Mouse (Mus musculus) C2C12 (cell line): ENCODE data around the gene Fbxo41. TPM values are rescaled to one million over a fixed set of nuclear protein-coding genes. Genes with fewer than 3 reads are reported as not detected.

Experiments used
- H3K27me3 ChIP-seq: one replicate; pipeline ENCODE4 v1.6.1; 2011; ENCODE audit not compliant: control insufficient read depth, insufficient read depth, insufficient read length
- H3K36me3 ChIP-seq: one replicate; pipeline ENCODE4 v1.6.1; 2011; ENCODE audit not compliant: control insufficient read depth, insufficient read depth
- H3K4me3 ChIP-seq: one replicate; pipeline ENCODE4 v1.5.1; 2011; ENCODE audit warnings: mild to moderate bottlenecking, control low read depth; ENCODE audit not compliant: poor library complexity, insufficient read depth, severe bottlenecking
- H3K79me2 ChIP-seq: one replicate; pipeline ENCODE4 v1.6.1; 2011; ENCODE audit not compliant: control insufficient read depth, insufficient read depth
- H3K79me3 ChIP-seq: one replicate; pipeline ENCODE4 v1.6.1; 2011; ENCODE audit warnings: low read depth, control low read depth
- H3ac ChIP-seq: one replicate; pipeline ENCODE3; 2011; ENCODE audit warnings: low read depth; ENCODE audit not compliant: control insufficient read depth, insufficient read length
- CEBPB ChIP-seq: IDR thresholded peaks from one replicate; pipeline ENCODE4 v1.6.1; 2011; ENCODE audit warnings: low read depth, mild to moderate bottlenecking, control low read depth, moderate library complexity
- CTCF ChIP-seq: IDR thresholded peaks from one replicate; pipeline ENCODE4 v1.5.1; 2011; ENCODE audit not compliant: control insufficient read depth, insufficient read depth, insufficient read length
- FOSL1 ChIP-seq: IDR thresholded peaks from one replicate; pipeline ENCODE4 v1.8.0; 2011; ENCODE audit warnings: mild to moderate bottlenecking, low read length; ENCODE audit not compliant: poor library complexity, insufficient read depth, severe bottlenecking
- MAX ChIP-seq: IDR thresholded peaks from one replicate; pipeline ENCODE4 v1.6.1; 2011; ENCODE audit warnings: mild to moderate bottlenecking, control low read depth
- MYOD1 ChIP-seq: IDR thresholded peaks from one replicate; pipeline ENCODE4 v1.6.1; 2011; ENCODE audit warnings: low read depth; ENCODE audit not compliant: control insufficient read depth, insufficient read length
- MYOG ChIP-seq: IDR thresholded peaks from one replicate; pipeline ENCODE4 v1.6.1; 2011; ENCODE audit not compliant: control insufficient read depth, insufficient read length; ENCODE audit errors: extremely low read depth
- USF1 ChIP-seq: IDR thresholded peaks from one replicate; pipeline ENCODE4 v1.6.1; 2011; ENCODE audit warnings: low read depth, mild to moderate bottlenecking, control low read depth, moderate library complexity
- polyA plus RNA-seq: library from polyadenylated mRNA; unstranded; fragments of >200 nt; fragmentation: generic; extraction: Trizol; gene quantifications from one replicate; pipeline ENCODE4 v1.2.1, GENCODE M21; 2012; ENCODE audit warnings: missing spikeins

Gene Fbxo41
- polyA plus RNA-seq, 1 experiment: 0.02 TPM

DNA sequence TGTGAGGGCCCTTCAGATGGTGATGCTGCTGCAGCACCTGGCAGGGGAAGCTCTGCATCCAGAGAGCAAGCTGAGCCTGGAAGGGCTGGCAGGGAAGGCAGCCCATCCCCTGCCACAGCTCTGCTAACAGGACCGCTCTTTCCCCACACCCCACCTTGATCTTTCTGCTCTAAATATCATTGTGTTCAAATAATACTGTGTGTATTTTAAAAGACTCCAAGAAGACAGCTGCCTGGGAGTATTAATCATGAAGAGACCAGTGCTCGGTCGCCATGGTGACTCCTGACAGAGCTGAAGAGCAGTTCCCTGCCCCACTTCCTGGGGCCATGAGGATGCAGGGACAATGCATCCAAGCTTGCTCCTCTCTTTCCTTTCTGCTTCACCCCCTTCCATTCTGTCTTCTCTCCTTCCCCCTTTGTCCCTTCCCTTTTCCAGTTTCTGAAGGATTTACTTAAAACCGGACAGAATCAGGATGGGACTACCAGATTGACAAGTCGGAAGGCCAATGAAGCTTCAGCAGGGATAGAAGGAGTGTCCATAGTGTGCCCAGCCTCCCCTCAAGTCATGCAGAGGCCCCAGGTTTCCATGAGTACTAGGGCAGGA lies 15.4 kb upstream of the Fbxo41 start:
- TF ChIP-seq FOSL1 (no peak), CEBPB (no peak), CTCF (no peak), MYOG (no peak), USF1 (no peak), MAX (no peak), MYOD1 (no peak)
- H3K27me3 ChIP-seq: peaks cover 28% of the 10 kb centered on the region
- no peak overlapping the region for H3ac ChIP-seq
- H3K79me3 ChIP-seq: no peaks in the 10 kb centered on the region
- H3K79me2 ChIP-seq: no peaks in the 10 kb centered on the region
- H3K36me3 ChIP-seq: no peaks in the 10 kb centered on the region
- no peak overlapping the region for H3K4me3 ChIP-seq

DNA sequence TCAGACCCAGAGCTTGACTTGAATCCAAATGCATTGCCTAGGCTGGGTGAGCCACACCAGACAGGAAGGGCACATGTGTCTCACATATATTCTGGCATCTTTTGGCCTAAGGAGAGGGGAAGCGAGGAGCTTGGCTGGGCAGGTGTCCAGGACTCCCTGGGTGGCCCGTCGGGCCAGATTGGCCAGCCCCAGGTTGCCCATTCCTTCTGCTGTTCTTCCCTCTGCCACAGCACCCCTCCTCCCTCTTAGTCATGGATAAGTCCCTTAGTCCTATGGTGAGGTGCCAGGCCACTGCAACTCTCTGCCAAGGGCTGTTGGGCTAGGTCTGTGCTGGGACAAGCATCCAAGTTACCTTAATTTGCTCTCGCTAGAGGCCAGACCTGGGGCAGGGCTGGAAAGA lies 13.1 kb upstream of the Fbxo41 start:
- Histone ChIP-seq H3K36me3 (no peaks in the 10 kb centered on the region), H3ac (no peak overlapping the region), H3K4me3 (no peak overlapping the region), H3K79me2 (no peaks in the 10 kb centered on the region), H3K79me3 (no peaks in the 10 kb centered on the region), H3K27me3 (peaks cover 48% of the 10 kb centered on the region)
- TF ChIP-seq MYOD1 (no peak), MYOG (no peak), FOSL1 (no peak), MAX (no peak), CTCF (no peak)

DNA sequence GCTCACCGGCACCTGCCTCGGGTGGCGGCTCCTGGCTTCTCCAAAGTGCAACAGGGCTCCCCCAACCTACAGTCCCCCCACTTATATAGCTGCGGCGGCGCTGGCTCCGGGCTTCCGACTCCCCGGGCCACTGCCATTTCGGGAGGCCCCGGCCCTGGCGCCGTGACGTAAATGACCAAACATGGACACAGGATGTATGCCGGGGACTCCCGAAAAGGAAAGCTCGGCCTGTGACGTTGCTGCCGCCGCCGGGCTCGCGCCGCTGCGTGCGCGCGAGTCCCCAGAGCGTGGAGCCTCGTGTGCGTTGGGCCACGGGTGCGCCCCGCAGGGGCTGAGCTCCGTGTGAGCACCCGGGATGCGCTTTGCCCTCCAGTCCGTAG lies 10.7 kb upstream of the Fbxo41 start, which contains the start of gene Egr4:
Egr4 (minus strand) TSS at position 59 of the 380 bp plus-strand sequence.
- no peaks in the 10 kb centered on the region for H3K36me3 ChIP-seq
- peaks cover 52% of the 10 kb centered on the region for H3K27me3 ChIP-seq
- H3K4me3 ChIP-seq: no peak within 1 kb of the TSS
- H3K79me3 ChIP-seq: no peaks in the 10 kb centered on the region
- TF ChIP-seq MYOG (no peak), FOSL1 (no peak), CEBPB (no peak), USF1 (no peak), MYOD1 (no peak), MAX (no peak), CTCF (no peak)
- no peak within 1 kb of the TSS for H3ac ChIP-seq
- H3K79me2 ChIP-seq: no peaks in the 10 kb centered on the region

DNA sequence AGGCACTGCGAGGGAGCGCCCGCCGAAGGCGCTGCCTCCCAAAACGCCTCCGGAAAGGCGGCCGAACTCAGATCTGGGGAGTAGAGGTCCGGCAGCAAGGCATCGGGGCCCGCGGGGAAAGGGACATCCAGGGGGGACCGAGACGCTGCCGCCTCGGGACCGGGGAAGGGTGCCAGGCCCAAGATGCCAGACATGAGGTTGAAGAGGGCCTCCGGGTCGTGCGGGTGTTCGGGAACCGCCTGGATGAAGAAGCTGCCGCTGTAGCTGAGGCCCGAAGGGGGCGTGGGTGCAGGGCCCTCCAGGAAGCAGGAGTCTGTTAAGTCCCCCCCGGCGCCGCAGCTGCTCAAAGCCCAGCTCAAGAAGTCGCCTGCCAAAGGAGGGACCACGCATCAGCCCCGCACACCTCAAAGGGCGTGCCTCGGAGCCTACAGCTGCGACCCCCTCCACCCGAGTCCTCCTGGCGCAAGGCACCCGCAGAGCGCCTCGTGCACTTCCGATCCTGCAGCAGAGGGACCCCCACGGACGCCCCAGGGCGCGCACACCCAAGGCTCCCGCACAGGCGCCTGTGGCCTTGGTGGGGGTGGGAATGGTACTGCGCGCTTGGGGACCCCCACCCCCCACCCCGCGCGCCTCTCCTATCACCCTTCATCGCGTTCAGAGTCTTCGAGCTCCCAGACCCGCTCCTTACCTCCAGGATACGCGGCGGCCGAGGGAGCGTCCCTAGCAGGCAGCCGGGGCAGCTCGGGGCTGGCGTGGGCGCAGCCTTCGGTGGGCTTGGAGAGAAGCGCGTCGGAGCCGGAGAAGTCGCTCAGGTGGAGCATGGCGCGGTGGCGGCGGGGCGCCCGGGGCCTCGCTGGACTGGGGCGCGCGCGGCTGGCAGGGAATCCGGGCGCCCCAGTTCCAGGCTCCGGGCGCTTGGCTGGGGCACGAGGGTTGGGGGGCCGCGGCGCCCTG lies 10.1 kb upstream of the Fbxo41 start:
- H3K79me3 ChIP-seq: no peaks in the 10 kb centered on the region
- H3K36me3 ChIP-seq: no peaks in the 10 kb centered on the region
- H3K4me3 ChIP-seq: no peak overlapping the region
- H3ac ChIP-seq: no peak overlapping the region
- TF ChIP-seq USF1 (no peak), MAX (no peak), MYOD1 (no peak), CTCF (no peak)
- peaks cover 52% of the 10 kb centered on the region for H3K27me3 ChIP-seq
- no peaks in the 10 kb centered on the region for H3K79me2 ChIP-seq

DNA sequence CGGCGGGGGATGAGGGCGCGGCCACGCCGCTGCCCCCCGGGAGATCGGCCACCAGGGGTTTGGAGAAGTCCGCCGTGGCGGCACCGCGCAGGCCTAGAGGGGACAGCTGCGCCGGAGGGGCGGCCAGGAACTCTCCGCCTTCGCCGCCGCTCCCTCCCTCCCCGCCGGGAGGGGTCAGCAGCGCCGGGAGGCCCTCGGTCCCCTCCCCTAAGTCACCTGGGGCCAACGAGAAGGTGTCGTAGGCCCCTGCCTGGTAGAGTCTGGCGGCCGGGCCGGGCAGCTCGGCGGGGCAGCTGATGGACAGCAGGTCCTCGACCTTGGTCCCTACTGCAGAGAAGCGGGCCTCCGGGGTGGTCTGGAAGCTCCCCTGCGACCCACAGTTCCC lies 9.3 kb upstream of the Fbxo41 start:
- H3K4me3 ChIP-seq: no peak overlapping the region
- no peaks in the 10 kb centered on the region for H3K79me3 ChIP-seq
- no peak overlapping the region for H3ac ChIP-seq
- peaks cover 52% of the 10 kb centered on the region for H3K27me3 ChIP-seq
- H3K36me3 ChIP-seq: no peaks in the 10 kb centered on the region
- no peak for TF ChIP-seq USF1
- no peak for TF ChIP-seq CTCF
- no peak for TF ChIP-seq CEBPB
- no peak for TF ChIP-seq FOSL1
- TF ChIP-seq MAX: no peak
- no peak for TF ChIP-seq MYOG
- no peak for TF ChIP-seq MYOD1
- no peaks in the 10 kb centered on the region for H3K79me2 ChIP-seq
